Mouse (Mus musculus) MEL (cell line): ENCODE data around the gene Dusp21. TPM values are rescaled to one million over a fixed set of nuclear protein-coding genes. Genes with fewer than 3 reads are reported as not detected.

Source experiments
- DNase-seq: peaks from one replicate; pipeline ENCODE4 v3.0.0; 2011; ENCODE audit warnings: low read depth, low spot score
- H3K27ac ChIP-seq: 2 replicates; pipeline ENCODE4 v1.5.1; 2012; ENCODE audit warnings: low read depth, mild to moderate bottlenecking, control low read depth, low read length, moderate library complexity; ENCODE audit not compliant: control insufficient read depth
- H3K27me3 ChIP-seq, 2 experiments: fragments of 150-350 bp in 1 of 2; sonication (generic) in 1 of 2; 2 replicates each; pipeline ENCODE4 v1.6.1; 2012; ENCODE audit warnings: low read length in 2 of 2, mild to moderate bottlenecking in 2 of 2, improper control_type of control experiment in 1 of 2, moderate library complexity in 1 of 2; ENCODE audit not compliant: insufficient read depth in 2 of 2, control insufficient read depth in 1 of 2
- H3K36me3 ChIP-seq, 2 experiments: 2 replicates each; pipeline ENCODE4 v1.6.1; 2012 to 2014; ENCODE audit warnings: low read length in 2 of 2, improper control_type of control experiment in 1 of 2, inconsistent platforms in 1 of 2, mild to moderate bottlenecking in 1 of 2; ENCODE audit not compliant: insufficient read depth in 2 of 2, control insufficient read depth in 1 of 2
- H3K4me1 ChIP-seq, 2 experiments: fragments of 150-350 bp in 1 of 2; sonication (generic) in 1 of 2; 2 replicates each; pipeline ENCODE4 v1.6.1; 2012; ENCODE audit warnings: low read length in 2 of 2, improper control_type of control experiment in 1 of 2, mild to moderate bottlenecking in 1 of 2; ENCODE audit not compliant: insufficient read depth in 2 of 2, control insufficient read depth in 1 of 2
- H3K4me3 ChIP-seq, 2 experiments: fragments of 150-350 bp in 1 of 2; sonication (generic) in 1 of 2; 2 replicates each; pipeline ENCODE4 v1.5.1; 2012; ENCODE audit warnings: low read depth in 2 of 2, low read length in 2 of 2, mild to moderate bottlenecking in 2 of 2, moderate library complexity in 2 of 2, control low read depth in 1 of 2, improper control_type of control experiment in 1 of 2; ENCODE audit not compliant: control insufficient read depth in 1 of 2, insufficient read depth in 1 of 2
- H3K79me2 ChIP-seq: 2 replicates; pipeline ENCODE4 v1.6.1; 2012; ENCODE audit warnings: mild to moderate bottlenecking, low read length, moderate library complexity; ENCODE audit not compliant: control insufficient read depth, poor library complexity, insufficient read depth
- H3K9ac ChIP-seq: 2 replicates; pipeline ENCODE4 v1.6.1; 2012; ENCODE audit warnings: low read depth, mild to moderate bottlenecking, control low read depth, low read length, moderate library complexity; ENCODE audit not compliant: control insufficient read depth, poor library complexity, severe bottlenecking
- H3K9me3 ChIP-seq: fragments of 150-350 bp; sonication (generic); replicated peaks from 2 replicates; pipeline ENCODE4 v1.6.1; 2012; ENCODE audit warnings: mild to moderate bottlenecking, low read length, improper control_type of control experiment, moderate library complexity; ENCODE audit not compliant: insufficient read depth
- CHD1 ChIP-seq: IDR thresholded peaks from 2 replicates; pipeline ENCODE4 v1.6.1; 2012; ENCODE audit warnings: low read depth, mild to moderate bottlenecking, inconsistent platforms, low read length, improper control_type of control experiment
- CTCF ChIP-seq, 3 experiments: IDR thresholded peaks in 2 of 3; conservative IDR thresholded peaks in 1 of 3; 2 replicates each; pipeline ENCODE4 v1.5.1; 2011 to 2012; ENCODE audit warnings: low read length in 3 of 3, low read depth in 2 of 3, mild to moderate bottlenecking in 2 of 3, improper control_type of control experiment in 1 of 3, inconsistent platforms in 1 of 3, mixed read lengths in 1 of 3, moderate library complexity in 1 of 3; ENCODE audit not compliant: control insufficient read depth in 1 of 3, insufficient read depth in 1 of 3, poor library complexity in 1 of 3, severe bottlenecking in 1 of 3
- EP300 ChIP-seq, 2 experiments: IDR thresholded peaks; 2 replicates each; pipeline ENCODE4 v1.6.1; 2011; ENCODE audit warnings: improper control_type of control experiment in 2 of 2, low read length in 2 of 2, low read depth in 1 of 2, mild to moderate bottlenecking in 1 of 2
- ETS1 ChIP-seq: IDR thresholded peaks from 2 replicates; pipeline ENCODE4 v1.6.1; 2012; ENCODE audit warnings: low read depth, mild to moderate bottlenecking, inconsistent platforms, low read length, improper control_type of control experiment, moderate library complexity
- GABPA ChIP-seq: IDR thresholded peaks from 2 replicates; pipeline ENCODE4 v1.6.1; 2012; ENCODE audit warnings: low read depth, mild to moderate bottlenecking, inconsistent platforms, low read length, improper control_type of control experiment, moderate library complexity
- GATA1 ChIP-seq: IDR thresholded peaks from 2 replicates; pipeline ENCODE4 v1.6.1; 2011; ENCODE audit warnings: low read depth, low read length, improper control_type of control experiment
- MAX ChIP-seq: IDR thresholded peaks from 2 replicates; pipeline ENCODE4 v1.6.1; 2011; ENCODE audit warnings: low read length, improper control_type of control experiment
- MEF2A ChIP-seq: IDR thresholded peaks from 2 replicates; pipeline ENCODE4 v1.6.1; 2014; ENCODE audit warnings: low read depth, mild to moderate bottlenecking, inconsistent platforms, low read length, improper control_type of control experiment; ENCODE audit not compliant: poor library complexity, insufficient replicate concordance, severe bottlenecking; ENCODE audit errors: extremely low read depth
- MXI1 ChIP-seq: IDR thresholded peaks from 2 replicates; pipeline ENCODE4 v1.6.1; 2011; ENCODE audit warnings: mild to moderate bottlenecking, low read depth, low read length, improper control_type of control experiment
- MYC ChIP-seq: IDR thresholded peaks from 2 replicates; pipeline ENCODE4 v1.6.1; 2011; ENCODE audit warnings: low read depth, mild to moderate bottlenecking, low read length, improper control_type of control experiment, moderate library complexity
- POLR2A ChIP-seq, 2 experiments: IDR thresholded peaks; 2 replicates each; pipeline ENCODE4 v1.6.1; 2011 to 2012; ENCODE audit warnings: low read length in 2 of 2, mild to moderate bottlenecking in 2 of 2, control low read depth in 1 of 2, improper control_type of control experiment in 1 of 2, low read depth in 1 of 2, moderate library complexity in 1 of 2; ENCODE audit not compliant: control insufficient read depth in 1 of 2, insufficient read depth in 1 of 2, poor library complexity in 1 of 2
- POLR2AphosphoS5 ChIP-seq: IDR thresholded peaks from 2 replicates; pipeline ENCODE4 v1.6.1; 2012; ENCODE audit warnings: low read depth, borderline replicate concordance, mild to moderate bottlenecking, inconsistent platforms, low read length, moderate library complexity, mixed read lengths
- SIN3A ChIP-seq: IDR thresholded peaks from 2 replicates; pipeline ENCODE4 v1.6.1; 2012; ENCODE audit warnings: low read length, improper control_type of control experiment, inconsistent platforms
- TAL1 ChIP-seq: IDR thresholded peaks from 2 replicates; pipeline ENCODE4 v1.6.1; 2012; ENCODE audit warnings: mild to moderate bottlenecking, inconsistent platforms, low read length, moderate library complexity, mixed read lengths
- UBTF ChIP-seq: IDR thresholded peaks from 2 replicates; pipeline ENCODE4 v1.6.1; 2012; ENCODE audit warnings: low read depth, mild to moderate bottlenecking, inconsistent platforms, low read length, improper control_type of control experiment, moderate library complexity, borderline replicate concordance; ENCODE audit not compliant: insufficient read depth
- ZMIZ1 ChIP-seq: IDR thresholded peaks from 2 replicates; pipeline ENCODE4 v1.6.1; 2012; ENCODE audit warnings: low read depth, mild to moderate bottlenecking, inconsistent platforms, low read length, improper control_type of control experiment, moderate library complexity
- polyA plus RNA-seq, 2 experiments: library from polyadenylated mRNA; stranded (reverse) in 1 of 2; unstranded in 1 of 2; fragments of >175 nt in 1 of 2; fragments of >200 nt in 1 of 2; gene quantifications; 2 replicates each; pipeline versions ENCODE4 v1.2.1 to v1.2.4; 2012; ENCODE audit warnings: low replicate concordance in 2 of 2, low read depth in 1 of 2; ENCODE audit not compliant: insufficient read length in 2 of 2, insufficient read depth in 1 of 2, missing spikeins in 1 of 2
- total RNA-seq: library from RNA; depleted of rRNA; stranded (reverse); fragments of 300-350 nt; gene quantifications from 2 replicates; pipeline ENCODE4 v1.2.3, GENCODE M21; 2012

Dusp21 gene
- total and polyA plus RNA-seq, 3 experiments = not detected

DNA sequence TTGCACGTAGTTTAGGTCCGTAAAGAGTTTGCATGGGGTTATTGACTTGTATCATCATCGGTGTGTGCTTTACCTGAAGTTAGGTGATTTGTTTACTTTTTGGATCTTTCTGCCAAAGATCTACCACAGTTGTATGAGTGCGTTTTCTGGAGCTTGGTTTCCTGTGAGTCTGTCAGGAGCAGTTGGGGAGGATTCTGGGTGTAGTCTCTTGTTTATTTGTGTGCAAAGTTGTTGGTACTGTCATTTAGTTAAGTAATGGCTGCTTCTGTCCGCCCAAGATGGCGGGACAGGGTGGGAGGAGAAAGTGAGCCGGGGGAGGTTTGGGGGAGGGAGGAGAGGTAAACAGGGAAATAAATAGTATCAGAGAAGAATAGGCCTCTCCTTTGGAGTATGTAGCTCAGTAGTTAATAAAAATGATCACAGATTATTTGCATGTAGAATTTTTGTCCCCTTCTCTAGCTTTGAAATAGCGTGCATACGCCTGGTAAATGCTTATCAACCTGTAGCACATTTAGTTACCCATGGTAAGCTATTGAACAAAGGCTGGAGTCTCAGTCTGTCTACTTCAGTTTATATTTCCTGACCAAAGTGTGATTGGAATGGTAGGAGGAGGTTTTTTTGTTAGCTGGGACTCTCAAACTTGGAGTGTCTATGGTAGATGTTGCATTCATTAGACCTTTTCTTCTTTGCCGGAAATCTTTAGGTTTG is 18.4 kb downstream of the Dusp21 start:
- peak overlapping the region; percentile 96 to 99 for H3K4me3 ChIP-seq
- H3K4me1 ChIP-seq = peaks cover 8 to 10% of the 10 kb centered on the region in 2 experiments; a peak in 3 of 4 replicates
- H3K27me3 ChIP-seq = no peaks in the 10 kb centered on the region
- peak overlapping the region; percentile 99 for H3K9ac ChIP-seq
- no peaks in the 10 kb centered on the region for H3K9me3 ChIP-seq
- H3K27ac ChIP-seq = peak overlapping the region; percentile 97
- H3K79me2 ChIP-seq = peaks cover 42% of the 10 kb centered on the region
- peaks cover 6 to 13% of the 10 kb centered on the region in 2 experiments; a peak in 3 of 4 replicates for H3K36me3 ChIP-seq
- peak; percentile 85 for DNase-seq
- peak; percentile 24; the same call in 1 of the 2 replicates for TF ChIP-seq CHD1
- TF ChIP-seq POLR2A (IDR thresholded peaks at IDR 0.05; ENCODE audit: control insufficient read depth in 1 of 2, insufficient read depth in 1 of 2, low read depth in 1 of 2, low read length in 2 of 2, poor library complexity in 1 of 2) = no peak
- TF ChIP-seq ZMIZ1 = no peak
- TF ChIP-seq CTCF (IDR thresholded peaks at IDR 0.05 in 2 of 3, conservative IDR thresholded peaks at IDR 0.05 in 1 of 3; ENCODE audit: control insufficient read depth in 1 of 3, insufficient read depth in 1 of 3, low read depth in 2 of 3, low read length in 3 of 3, poor library complexity in 1 of 3, severe bottlenecking in 1 of 3) = no peak
- peak; percentile 51 for TF ChIP-seq MXI1
- peak; percentile 83 for TF ChIP-seq SIN3A
- peak; percentile 51 to 55; a peak in 3 of 4 replicates for TF ChIP-seq EP300 (IDR thresholded peaks at IDR 0.05; ENCODE audit: low read depth in 1 of 2, low read length in 2 of 2)
- TF ChIP-seq GABPA = no peak
- peak; percentile 75 for TF ChIP-seq TAL1
- TF ChIP-seq ETS1 = peak; percentile 5; the same call in 1 of the 2 replicates
- peak; percentile 39; the same call in 1 of the 2 replicates for TF ChIP-seq GATA1
- 0 out of 2 replicates have a peak, but pooled peaks have one; percentile 30 for TF ChIP-seq MYC
- no peak for TF ChIP-seq MEF2A
- 0 out of 2 replicates have a peak, but pooled peaks have one; percentile 22 for TF ChIP-seq MAX

DNA sequence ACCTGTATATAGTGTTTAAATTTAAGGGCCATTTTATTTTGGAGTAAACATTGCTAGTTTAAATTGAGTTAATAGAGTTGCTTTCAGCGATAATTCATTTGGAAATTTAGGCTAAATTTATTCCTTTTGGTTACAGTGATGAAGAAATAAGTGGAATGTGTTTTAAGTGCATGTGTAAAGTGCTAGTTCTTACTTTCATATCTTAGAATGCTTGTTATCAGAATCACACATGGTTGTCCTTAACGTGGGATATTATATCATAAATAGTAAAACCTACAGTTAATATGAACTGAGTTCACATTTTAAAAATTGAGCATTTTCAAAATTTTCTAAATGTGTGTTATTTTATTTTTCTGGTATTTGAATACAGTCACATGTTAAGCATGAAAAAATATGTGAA is 19.5 kb downstream of the Dusp21 start:
- Histone ChIP-seq H3K4me1 (peaks cover 8 to 10% of the 10 kb centered on the region in 2 experiments; a peak in 3 of 4 replicates), H3K27me3 (no peaks in the 10 kb centered on the region), H3K36me3 (peaks cover 6 to 13% of the 10 kb centered on the region in 2 experiments; a peak in 3 of 4 replicates), H3K4me3 (peak overlapping the region in 1 of 2 experiments; percentile 99; a peak in 2 of 4 replicates), H3K27ac (no peak overlapping the region), H3K9ac (peak overlapping the region; percentile 99; the same call in 1 of the 2 replicates), H3K79me2 (peaks cover 48% of the 10 kb centered on the region), H3K9me3 (no peaks in the 10 kb centered on the region)
- peak; percentile 35 for DNase-seq
- TF ChIP-seq SIN3A (peak; percentile 76), GATA1 (peak; percentile 48; the same call in 1 of the 2 replicates), POLR2AphosphoS5 (no peak), EP300 (IDR thresholded peaks at IDR 0.05; ENCODE audit: low read depth in 1 of 2, low read length in 2 of 2) (peak; percentile 10 to 16; a peak in 1 of 4 replicates), UBTF (no peak), MXI1 (peak; percentile 82; the same call in 1 of the 2 replicates), ETS1 (peak; percentile 59)
